8 mouse cellular contexts compared by ENCODE assay signal in genomic region chr5:114774403-114775051, GRCm38 (mm10). TPM values are rescaled to one million over a fixed set of nuclear protein-coding genes. Genes with fewer than 3 reads are reported as not detected.
DNase-seq lines count a peak whose midpoint lies in the region; ATAC-seq and TF ChIP-seq lines count a peak whose summit lies in the region.

TSS of gene Ankrd13a (plus strand) at chr5:114774677.

- TF ChIP-seq CTCF in cortical plate, adult 2 months (IDR thresholded peaks at IDR 0.05; ENCODE audit: extremely low read depth, insufficient read depth, low read length): no peak

- no peaks in the 10 kb centered on the region for H3K9me3 ChIP-seq in megakaryocyte, embryonic 14.5 days

- peak within 1 kb of the TSS; percentile 86 for H3K4me3 ChIP-seq in cortical plate, adult 2 months (ENCODE audit: insufficient read depth, low read length)
- peak within 1 kb of the TSS; percentile 98 for H3K4me3 ChIP-seq in megakaryocyte, embryonic 14.5 days (replicated peaks)

- peaks cover 15% of the 10 kb centered on the region for H3K36me3 ChIP-seq in megakaryocyte, embryonic 14.5 days (replicated peaks; ENCODE audit: low read length)

- TF ChIP-seq POLR2A in cortical plate, adult 2 months (IDR thresholded peaks at IDR 0.05; ENCODE audit: extremely low read depth, insufficient read depth, low read length): peak; percentile 85

- peak; percentile 83 to 87 for DNase-seq in gastrocnemius, adult 8-10 months (ENCODE audit: low spot score in 2 of 2)
- peak; percentile 72 for DNase-seq in hindlimb bud, embryonic 11.5 days (ENCODE audit: extremely low spot score, low read depth, low spot score)
- DNase-seq in left cerebral cortex, adult 8-10 months (ENCODE audit: low spot score in 2 of 2): peak; percentile 84 to 89
- DNase-seq in right cerebral cortex, postnatal 10 days (ENCODE audit: low spot score in 2 of 2): peak; percentile 96
- DNase-seq in urinary bladder, postnatal 25 days (ENCODE audit: low spot score): peak; percentile 81

- no peaks in the 10 kb centered on the region for H3K27me3 ChIP-seq in megakaryocyte, embryonic 14.5 days (replicated peaks)

- no peaks in the 10 kb centered on the region for H3K4me1 ChIP-seq in cortical plate, adult 2 months (ENCODE audit: control insufficient read depth, insufficient read depth, low read length)
- H3K4me1 ChIP-seq in megakaryocyte, embryonic 14.5 days: peaks cover 71% of the 10 kb centered on the region

- H3K27ac ChIP-seq in cortical plate, adult 2 months (ENCODE audit: insufficient read depth, low read length): peak within 1 kb of the TSS; percentile 100

- peak; percentile 77 for ATAC-seq in activated CD4-positive, CD25-positive, alpha-beta regulatory T cell, adult 4 months

RNA-seq across cellular contexts. Expression of gene Ankrd13a, which starts in this region (rescaled TPM):
- polyA plus RNA-seq in activated CD4-positive, CD25-positive, alpha-beta regulatory T cell, adult 4 months (2017; shearing (Covaris generic)): 10 to 100 TPM; 22.2 to 22.8 TPM
- polyA plus RNA-seq in cortical plate, adult 2 months (2012; rRNA removed): 36.2 and 38.5 TPM in 2 replicates
- 10 to 100 TPM; 12.8 to 15.7 (median 14.4) TPM for total RNA-seq in gastrocnemius, adult 8-10 months (2022)
- 10 to 100 TPM; 39.5 to 52.2 (median 45.9) TPM for total RNA-seq in left cerebral cortex, adult 8-10 months (2022)
- 99.9 and 118 TPM in 2 replicates for polyA plus RNA-seq in megakaryocyte, embryonic 14.5 days (2012; ENCODE audit: insufficient read depth, low replicate concordance)

Comparison
In these comparisons a context has a peak if more than half of its experiments do, and no peak if none do; other contexts are left out.
1. Peak in every context shown above with its lines: DNase-seq, ATAC-seq, H3K4me3 ChIP-seq and H3K27ac ChIP-seq.